Comparison of ENCODE assay signal across 8 mouse cellular contexts in genomic region chr17:24170125-24170524, GRCm38 (mm10). TPM values are rescaled to one million over a fixed set of nuclear protein-coding genes. Genes with fewer than 3 reads are reported as not detected.
A peak's percentile ranks its signal among the peaks of the same experiment; 100 is the strongest.
DNase-seq lines count a peak whose midpoint lies in the region; ATAC-seq and TF ChIP-seq lines count a peak whose summit lies in the region.

No protein-coding gene starts in this region.

- H3K9ac ChIP-seq in heart, embryonic 12.5 days, result peak overlapping the region; percentile 83
- peak overlapping the region; percentile 97 for H3K9ac ChIP-seq in ES-E14 (ENCODE audit: insufficient read depth, low read depth, low read length, poor library complexity, severe bottlenecking)

- H3K9me3 ChIP-seq in heart, embryonic 12.5 days (replicated peaks), result no peaks in the 10 kb centered on the region
- no peaks in the 10 kb centered on the region for H3K9me3 ChIP-seq in ES-E14 (ENCODE audit: control insufficient read depth, insufficient read depth, low read depth, low read length)
- no peaks in the 10 kb centered on the region for H3K9me3 ChIP-seq in hindbrain, embryonic 10.5 days
- no peaks in the 10 kb centered on the region for H3K9me3 ChIP-seq in midbrain, embryonic 10.5 days (replicated peaks)

- DNase-seq in heart, postnatal 14 days, result no peak
- no peak for DNase-seq in ES-E14 (ENCODE audit: low read depth, low spot score)
- no peak for DNase-seq in hindbrain, embryonic 10.5 days (ENCODE audit: low spot score)
- no peak for DNase-seq in midbrain, embryonic 10.5 days (ENCODE audit: low spot score)
- DNase-seq in urinary bladder, postnatal 25 days (ENCODE audit: low spot score), result no peak
- no peak for DNase-seq in spleen, postnatal 14 days (ENCODE audit: low spot score in 2 of 2)
- DNase-seq in right cerebral cortex, postnatal 14 days, result no peak

- H3K4me2 ChIP-seq in heart, embryonic 12.5 days, result peak overlapping the region; percentile 84

- ATAC-seq in heart, embryonic 12.5 days (ENCODE audit: insufficient number of reproducible peaks, low FRiP score), result no peak

- H3K4me3 ChIP-seq in heart, embryonic 12.5 days, result peak overlapping the region; percentile 69
- peak overlapping the region; percentile 89 to 94 for H3K4me3 ChIP-seq in ES-E14 (ENCODE audit: insufficient read depth in 1 of 2, low read depth in 1 of 2, low read length in 2 of 2, poor library complexity in 1 of 2, severe bottlenecking in 1 of 2)
- H3K4me3 ChIP-seq in hindbrain, embryonic 10.5 days, result peak overlapping the region; percentile 96
- peak overlapping the region; percentile 90 for H3K4me3 ChIP-seq in midbrain, embryonic 10.5 days

- intact Hi-C loops in heart, postnatal 14 days (cut with DNase I), result loop anchor here (5.0 kb wide), 2 partner anchors 82 to 267 kb away; partner anchors contain the start of gene Ccnf

- in situ Hi-C loops in ES-E14 (cut with MboI; ENCODE audit: low sequenced_read_pairs in 2 of 2, unreplicated experiment in 2 of 2), result no loop called here

- H3K27ac ChIP-seq in heart, embryonic 12.5 days (ENCODE audit: poor library complexity, severe bottlenecking), result peak overlapping the region; percentile 95; the same call in 1 of the 2 replicates
- peak overlapping the region; percentile 96 for H3K27ac ChIP-seq in ES-E14 (ENCODE audit: insufficient read depth, low read depth, low read length, poor library complexity, severe bottlenecking)
- peak overlapping the region; percentile 100 for H3K27ac ChIP-seq in hindbrain, embryonic 10.5 days
- H3K27ac ChIP-seq in midbrain, embryonic 10.5 days (replicated peaks), result peak overlapping the region; percentile 100

- peaks cover 22% of the 10 kb centered on the region for H3K36me3 ChIP-seq in heart, embryonic 12.5 days
- H3K36me3 ChIP-seq in ES-E14 (ENCODE audit: control insufficient read depth, insufficient read depth, low read length, poor library complexity, severe bottlenecking), result peaks cover 15% of the 10 kb centered on the region
- peaks cover 24% of the 10 kb centered on the region for H3K36me3 ChIP-seq in hindbrain, embryonic 10.5 days
- H3K36me3 ChIP-seq in midbrain, embryonic 10.5 days, result peaks cover 27% of the 10 kb centered on the region

- H3K4me1 ChIP-seq in heart, embryonic 12.5 days (replicated peaks), result peaks cover 28% of the 10 kb centered on the region
- H3K4me1 ChIP-seq in ES-E14 (ENCODE audit: control insufficient read depth in 2 of 2, insufficient read depth in 2 of 2, low read length in 2 of 2, poor library complexity in 1 of 2), result peaks cover 8 to 14% of the 10 kb centered on the region in 2 experiments; a peak in 3 of 4 replicates
- peaks cover 23% of the 10 kb centered on the region for H3K4me1 ChIP-seq in hindbrain, embryonic 10.5 days (replicated peaks)
- peaks cover 21% of the 10 kb centered on the region for H3K4me1 ChIP-seq in midbrain, embryonic 10.5 days

- WGBS in heart, embryonic 12.5 days, result 67% methylated on average over 3 of the region's 3 CpGs
- WGBS in hindbrain, embryonic 10.5 days, result 65% methylated on average over 3 of the region's 3 CpGs
- WGBS in midbrain, embryonic 10.5 days, result 71% methylated on average over 3 of the region's 3 CpGs

- H3K27me3 ChIP-seq in heart, embryonic 12.5 days (replicated peaks), result no peaks in the 10 kb centered on the region
- H3K27me3 ChIP-seq in hindbrain, embryonic 10.5 days (ENCODE audit: insufficient read depth, poor library complexity, severe bottlenecking), result no peaks in the 10 kb centered on the region
- no peaks in the 10 kb centered on the region for H3K27me3 ChIP-seq in midbrain, embryonic 10.5 days (ENCODE audit: low read depth, poor library complexity, severe bottlenecking)

TF ChIP-seq in ES-E14, 5 proteins besides CTCF, POLR2A, EP300 and RAD21:
- TF ChIP-seq ZNF384 (IDR thresholded peaks at IDR 0.05; ENCODE audit: low read depth, low read length), result no peak
- no peak for TF ChIP-seq HCFC1 (IDR thresholded peaks at IDR 0.05; ENCODE audit: borderline replicate concordance, insufficient read depth, low read length)
- TF ChIP-seq ZC3H11A (IDR thresholded peaks at IDR 0.05; ENCODE audit: borderline replicate concordance, low read depth, low read length), result no peak
- TF ChIP-seq CHD2 (IDR thresholded peaks at IDR 0.05; ENCODE audit: low read depth, low read length), result no peak
- TF ChIP-seq MAFK (IDR thresholded peaks at IDR 0.05; ENCODE audit: insufficient read depth, low read depth, low read length), result no peak
TF ChIP-seq in ES-E14: peak in this region for 0.

RNA-seq across cellular contexts. Expression of gene Atp6v0c, which starts 0.6 kb away (rescaled TPM):
- polyA plus RNA-seq in heart, embryonic 12.5 days (2016; fragmentation: Nextera tagmentation; extraction: Ambion mirVana), result 534 and 535 TPM in 2 replicates
- 100 to 1,000 TPM; 241 to 249 TPM for total RNA-seq in heart, postnatal 14 days (2021)
- total RNA-seq in ES-E14 (2012; rRNA removed), result 129 and 159 TPM in 2 replicates
- polyA plus RNA-seq in hindbrain, embryonic 10.5 days (2016; fragmentation: Nextera tagmentation; extraction: Ambion mirVana), result 488 and 579 TPM in 2 replicates
- 467 and 491 TPM in 2 replicates for polyA plus RNA-seq in midbrain, embryonic 10.5 days (2016; fragmentation: Nextera tagmentation; extraction: Ambion mirVana)

RNA-seq across cellular contexts. Expression of gene Amdhd2, which starts 6.6 kb away (rescaled TPM):
- polyA plus RNA-seq in heart, embryonic 12.5 days (2016; fragmentation: Nextera tagmentation; extraction: Ambion mirVana), result 28.1 and 28.8 TPM in 2 replicates
- total RNA-seq in heart, postnatal 14 days (2021), result 10 to 100 TPM; 12.2 to 12.7 TPM
- 28.5 and 35.3 TPM in 2 replicates for total RNA-seq in ES-E14 (2012; rRNA removed)
- 42.9 and 50.0 TPM in 2 replicates for polyA plus RNA-seq in hindbrain, embryonic 10.5 days (2016; fragmentation: Nextera tagmentation; extraction: Ambion mirVana)
- 42.4 and 44.8 TPM in 2 replicates for polyA plus RNA-seq in midbrain, embryonic 10.5 days (2016; fragmentation: Nextera tagmentation; extraction: Ambion mirVana)

RNA-seq across cellular contexts. Expression of gene Pdpk1, which starts 19.4 kb away (rescaled TPM):
- 46.9 and 48.6 TPM in 2 replicates for polyA plus RNA-seq in heart, embryonic 12.5 days (2016; fragmentation: Nextera tagmentation; extraction: Ambion mirVana)
- total RNA-seq in heart, postnatal 14 days (2021), result 10 to 100 TPM; 46.2 to 47.8 TPM
- total RNA-seq in ES-E14 (2012; rRNA removed), result 25.6 and 26.7 TPM in 2 replicates
- 30.4 and 32.9 TPM in 2 replicates for polyA plus RNA-seq in hindbrain, embryonic 10.5 days (2016; fragmentation: Nextera tagmentation; extraction: Ambion mirVana)
- polyA plus RNA-seq in midbrain, embryonic 10.5 days (2016; fragmentation: Nextera tagmentation; extraction: Ambion mirVana), result 31.5 and 37.9 TPM in 2 replicates

RNA-seq across cellular contexts. Expression of gene Tbc1d24, which starts 35.2 kb away (rescaled TPM):
- 5.1 and 5.3 TPM in 2 replicates for polyA plus RNA-seq in heart, embryonic 12.5 days (2016; fragmentation: Nextera tagmentation; extraction: Ambion mirVana)
- total RNA-seq in heart, postnatal 14 days (2021), result 1 to 10 TPM; 8.7 to 9.3 TPM
- total RNA-seq in ES-E14 (2012; rRNA removed), result 14.1 and 20.4 TPM in 2 replicates
- 6.0 and 6.4 TPM in 2 replicates for polyA plus RNA-seq in hindbrain, embryonic 10.5 days (2016; fragmentation: Nextera tagmentation; extraction: Ambion mirVana)
- polyA plus RNA-seq in midbrain, embryonic 10.5 days (2016; fragmentation: Nextera tagmentation; extraction: Ambion mirVana), result 5.3 and 12.5 TPM in 2 replicates

RNA-seq across cellular contexts. Expression of gene Ntn3, which starts 39.2 kb away (rescaled TPM):
- 2.0 and 2.6 TPM in 2 replicates for polyA plus RNA-seq in heart, embryonic 12.5 days (2016; fragmentation: Nextera tagmentation; extraction: Ambion mirVana)
- total RNA-seq in heart, postnatal 14 days (2021), result 1 to 10 TPM in 1 of 2 experiments, under 1 TPM in 1; 0.90 to 1.0 TPM
- total RNA-seq in ES-E14 (2012; rRNA removed), result 2.7 and 4.1 TPM in 2 replicates
- 4.8 and 7.3 TPM in 2 replicates for polyA plus RNA-seq in hindbrain, embryonic 10.5 days (2016; fragmentation: Nextera tagmentation; extraction: Ambion mirVana)
- polyA plus RNA-seq in midbrain, embryonic 10.5 days (2016; fragmentation: Nextera tagmentation; extraction: Ambion mirVana), result 3.8 and 4.4 TPM in 2 replicates
